Mouse (Mus musculus): ENCODE measurements around the gene 2210011C24Rik. TPM values are rescaled to one million over a fixed set of nuclear protein-coding genes. Genes with fewer than 3 reads are reported as not detected.

The 2210011C24Rik gene
- polyA plus RNA-seq, 1 experiment from 2014 or later: 0.47 TPM

DNA sequence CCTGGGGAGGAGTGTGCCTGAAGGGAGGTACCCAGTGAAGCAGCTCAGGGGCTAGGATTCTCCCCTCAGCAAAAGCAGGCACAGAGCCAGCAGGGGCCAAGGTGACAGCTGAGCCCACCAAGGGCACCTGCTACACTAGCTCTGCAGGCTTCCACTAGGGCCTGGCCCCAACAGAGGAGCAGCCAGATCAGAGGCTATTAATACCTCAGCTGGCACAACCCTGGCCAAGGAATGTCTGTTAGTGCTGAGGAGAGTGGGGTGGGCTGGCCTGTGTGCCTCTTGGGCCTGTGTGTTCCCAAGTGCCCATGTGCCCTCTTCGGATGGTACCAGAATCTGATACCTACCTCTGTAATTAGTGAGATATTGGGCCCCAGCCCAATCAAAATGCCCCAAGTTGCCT is 31.7 kb downstream of the 2210011C24Rik start:
- no peak for ATAC-seq (replicated peaks; ENCODE audit: low FRiP score)
- WGBS: 83% methylated on average over 1 of the region's 1 CpGs
- DNase-seq (ENCODE audit: low spot score): no peak
- Histone ChIP-seq H3K9me3 (ENCODE audit: control insufficient read depth, low read length) (no peaks in the 10 kb centered on the region), H3K4me2 (ENCODE audit: low read depth, low read length, severe bottlenecking) (no peak overlapping the region), H3K9ac (ENCODE audit: low read length) (no peak overlapping the region), H3K4me1 (replicated peaks; ENCODE audit: control insufficient read depth, insufficient read depth, low read length) (peaks cover 4% of the 10 kb centered on the region; the same call in 1 of the 2 replicates), H3K27ac (ENCODE audit: low read depth, low read length) (no peak overlapping the region), H3K36me3 (ENCODE audit: control insufficient read depth, insufficient read depth, low read length) (peaks cover 13% of the 10 kb centered on the region), H3K4me3 (ENCODE audit: low read depth, low read length) (no peak overlapping the region), H3K27me3 (ENCODE audit: control insufficient read depth, insufficient read depth, low read length) (no peaks in the 10 kb centered on the region)

DNA sequence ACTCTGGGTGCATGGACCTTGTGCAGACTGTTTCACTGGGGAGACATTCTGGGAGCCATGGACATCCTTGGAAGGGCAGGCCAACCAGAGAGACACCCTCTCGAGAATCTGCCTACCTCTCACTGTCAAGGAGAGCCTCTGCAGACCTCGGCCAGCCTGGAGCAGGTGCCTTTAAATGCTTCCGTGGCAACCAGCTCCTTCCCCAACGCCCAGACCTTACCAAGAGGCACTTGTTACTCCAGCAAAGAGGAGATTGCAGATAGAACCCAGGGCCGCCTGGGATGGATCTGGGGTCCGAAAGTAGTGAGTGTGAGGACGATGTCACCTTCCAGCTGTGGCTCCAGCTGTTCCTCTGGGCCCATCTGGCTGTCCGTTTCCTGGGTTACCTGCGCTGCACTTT is 33.8 kb downstream of the 2210011C24Rik start:
- Histone ChIP-seq H3K27me3 (ENCODE audit: control insufficient read depth, insufficient read depth, low read length) (no peaks in the 10 kb centered on the region), H3K4me3 (ENCODE audit: low read depth, low read length) (no peak overlapping the region), H3K9ac (ENCODE audit: low read length) (0 out of 2 replicates have a peak overlapping the region, but pooled peaks have one; percentile 6), H3K4me2 (ENCODE audit: low read depth, low read length, severe bottlenecking) (no peak overlapping the region), H3K36me3 (ENCODE audit: control insufficient read depth, insufficient read depth, low read length) (peaks cover 13% of the 10 kb centered on the region), H3K4me1 (replicated peaks; ENCODE audit: control insufficient read depth, insufficient read depth, low read length) (peaks cover 10% of the 10 kb centered on the region; the same call in 1 of the 2 replicates), H3K9me3 (ENCODE audit: control insufficient read depth, low read length) (no peaks in the 10 kb centered on the region), H3K27ac (ENCODE audit: low read depth, low read length) (no peak overlapping the region)
- no peak for ATAC-seq (replicated peaks; ENCODE audit: low FRiP score)
- WGBS: 78% methylated on average over 9 of the region's 9 CpGs
- no peak for DNase-seq (ENCODE audit: low spot score)

GRCm38 (mm10) chr8:83977646-83978045 is 34.3 kb downstream of the 2210011C24Rik start:
- peaks cover 13% of the 10 kb centered on the region for H3K36me3 ChIP-seq (ENCODE audit: control insufficient read depth, insufficient read depth, low read length)
- H3K4me1 ChIP-seq (replicated peaks; ENCODE audit: control insufficient read depth, insufficient read depth, low read length): peaks cover 10% of the 10 kb centered on the region; the same call in 1 of the 2 replicates
- ATAC-seq (replicated peaks; ENCODE audit: low FRiP score) (no peak), DNase-seq (ENCODE audit: low spot score) (no peak)
- H3K4me2 ChIP-seq (ENCODE audit: low read depth, low read length, severe bottlenecking): no peak overlapping the region
- H3K4me3 ChIP-seq (ENCODE audit: low read depth, low read length): no peak overlapping the region
- no peaks in the 10 kb centered on the region for H3K9me3 ChIP-seq (ENCODE audit: control insufficient read depth, low read length)
- no peak overlapping the region for H3K27ac ChIP-seq (ENCODE audit: low read depth, low read length)
- no peaks in the 10 kb centered on the region for H3K27me3 ChIP-seq (ENCODE audit: control insufficient read depth, insufficient read depth, low read length)
- 75% methylated on average over 6 of the region's 6 CpGs for WGBS
- no peak overlapping the region for H3K9ac ChIP-seq (ENCODE audit: low read length)

DNA sequence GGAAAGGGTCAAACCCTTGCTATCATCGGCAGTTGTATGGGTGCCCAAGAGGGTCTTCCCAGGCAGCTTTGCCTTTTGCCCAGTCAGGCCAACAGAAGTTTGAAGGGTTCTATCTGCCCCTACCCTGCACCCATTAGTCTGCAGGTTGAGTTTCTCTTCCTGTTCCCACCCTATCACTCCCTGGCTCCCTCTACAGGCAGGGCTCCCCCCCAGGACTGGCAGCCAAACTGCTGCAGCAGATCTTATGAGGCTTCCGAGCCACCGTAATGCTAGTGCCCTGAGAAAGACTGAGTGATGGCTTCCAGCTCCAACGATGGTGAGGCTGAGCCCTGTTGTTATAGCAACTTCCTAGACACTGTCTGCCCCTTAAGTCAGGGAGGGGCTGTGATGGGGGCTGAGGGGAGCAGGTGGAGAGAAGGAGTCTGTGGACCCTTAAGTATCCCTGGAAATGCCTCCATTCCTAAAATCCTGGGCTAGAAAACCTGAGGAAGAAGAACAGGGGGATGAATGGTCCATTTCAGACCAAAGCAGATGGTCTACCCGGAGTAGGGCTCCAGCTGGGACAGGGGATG is 35.1 kb downstream of the 2210011C24Rik start:
- Histone ChIP-seq H3K4me3 (ENCODE audit: low read depth, low read length) (no peak overlapping the region), H3K9ac (ENCODE audit: low read length) (no peak overlapping the region), H3K4me2 (ENCODE audit: low read depth, low read length, severe bottlenecking) (no peak overlapping the region)

GRCm38 (mm10) chr8:83976101-83976630 is 35.8 kb downstream of the 2210011C24Rik start:
- H3K27ac ChIP-seq (ENCODE audit: low read depth, low read length): no peak overlapping the region
- no peak for ATAC-seq (replicated peaks; ENCODE audit: low FRiP score)
- peaks cover 4% of the 10 kb centered on the region for H3K36me3 ChIP-seq (ENCODE audit: control insufficient read depth, insufficient read depth, low read length)
- 82% methylated on average over 4 of the region's 4 CpGs for WGBS
- H3K4me1 ChIP-seq (replicated peaks; ENCODE audit: control insufficient read depth, insufficient read depth, low read length): peaks cover 12% of the 10 kb centered on the region; the same call in 1 of the 2 replicates
- no peak overlapping the region for H3K4me3 ChIP-seq (ENCODE audit: low read depth, low read length)
- DNase-seq (ENCODE audit: low spot score): no peak
- no peaks in the 10 kb centered on the region for H3K9me3 ChIP-seq (ENCODE audit: control insufficient read depth, low read length)
- no peak overlapping the region for H3K4me2 ChIP-seq (ENCODE audit: low read depth, low read length, severe bottlenecking)
- H3K27me3 ChIP-seq (ENCODE audit: control insufficient read depth, insufficient read depth, low read length): no peaks in the 10 kb centered on the region
- no peak overlapping the region for H3K9ac ChIP-seq (ENCODE audit: low read length)

More for the DNA sequence above, 35.1 kb downstream of the 2210011C24Rik start:
- DNase-seq (ENCODE audit: low spot score): no peak
- peaks cover 10% of the 10 kb centered on the region for H3K36me3 ChIP-seq (ENCODE audit: control insufficient read depth, insufficient read depth, low read length)
- H3K9me3 ChIP-seq (ENCODE audit: control insufficient read depth, low read length): no peaks in the 10 kb centered on the region
- no peak for ATAC-seq (replicated peaks; ENCODE audit: low FRiP score)
- no peaks in the 10 kb centered on the region for H3K27me3 ChIP-seq (ENCODE audit: control insufficient read depth, insufficient read depth, low read length)
- WGBS: 89% methylated on average over 5 of the region's 5 CpGs
- no peak overlapping the region for H3K27ac ChIP-seq (ENCODE audit: low read depth, low read length)
- peaks cover 12% of the 10 kb centered on the region; the same call in 1 of the 2 replicates for H3K4me1 ChIP-seq (replicated peaks; ENCODE audit: control insufficient read depth, insufficient read depth, low read length)

DNA sequence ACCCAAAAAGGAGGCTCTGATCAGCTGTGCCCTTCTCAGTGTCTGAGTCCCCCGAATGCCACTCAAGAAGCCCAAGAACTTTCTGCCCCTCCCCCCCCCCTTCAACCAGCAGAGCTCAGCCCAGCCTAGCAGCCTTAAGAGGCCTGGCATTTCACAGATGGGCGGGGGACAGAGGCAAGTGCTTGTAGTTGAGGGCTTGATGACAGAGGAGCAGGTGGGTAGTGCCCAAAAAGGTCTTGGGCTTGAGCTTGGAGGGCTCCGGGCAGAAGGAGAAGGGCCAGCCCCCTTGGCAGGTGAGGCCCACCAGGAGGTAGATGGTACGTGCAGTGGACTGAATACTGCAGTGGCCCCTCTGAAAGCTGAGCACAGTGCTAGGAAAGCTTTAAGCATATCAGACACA is 37.5 kb downstream of the 2210011C24Rik start:
- H3K27me3 ChIP-seq (ENCODE audit: control insufficient read depth, insufficient read depth, low read length): no peaks in the 10 kb centered on the region
- peaks cover 12% of the 10 kb centered on the region; the same call in 1 of the 2 replicates for H3K4me1 ChIP-seq (replicated peaks; ENCODE audit: control insufficient read depth, insufficient read depth, low read length)
- DNase-seq (ENCODE audit: low spot score) (no peak), ATAC-seq (replicated peaks; ENCODE audit: low FRiP score) (no peak)
- no peak overlapping the region for H3K27ac ChIP-seq (ENCODE audit: low read depth, low read length)
- no peak overlapping the region for H3K4me3 ChIP-seq (ENCODE audit: low read depth, low read length)
- H3K36me3 ChIP-seq (ENCODE audit: control insufficient read depth, insufficient read depth, low read length): no peaks in the 10 kb centered on the region; the same call in 1 of the 2 replicates
- no peaks in the 10 kb centered on the region for H3K9me3 ChIP-seq (ENCODE audit: control insufficient read depth, low read length)
- no peak overlapping the region for H3K9ac ChIP-seq (ENCODE audit: low read length)
- no peak overlapping the region; the same call in 1 of the 2 replicates for H3K4me2 ChIP-seq (ENCODE audit: low read depth, low read length, severe bottlenecking)
- WGBS: 74% methylated on average over 4 of the region's 4 CpGs

GRCm38 (mm10) chr8:83973161-83974031 is 38.6 kb downstream of the 2210011C24Rik start:
- Histone ChIP-seq H3K4me1 (replicated peaks; ENCODE audit: control insufficient read depth, insufficient read depth, low read length) (peaks cover 12% of the 10 kb centered on the region; the same call in 1 of the 2 replicates), H3K9ac (ENCODE audit: low read length) (peak overlapping the region; percentile 84), H3K4me3 (ENCODE audit: low read depth, low read length) (peak overlapping the region; percentile 91), H3K9me3 (ENCODE audit: control insufficient read depth, low read length) (no peaks in the 10 kb centered on the region), H3K27ac (ENCODE audit: low read depth, low read length) (peak overlapping the region; percentile 57; the same call in 1 of the 2 replicates), H3K36me3 (ENCODE audit: control insufficient read depth, insufficient read depth, low read length) (no peaks in the 10 kb centered on the region; the same call in 1 of the 2 replicates), H3K4me2 (ENCODE audit: low read depth, low read length, severe bottlenecking) (peak overlapping the region; percentile 93), H3K27me3 (ENCODE audit: control insufficient read depth, insufficient read depth, low read length) (no peaks in the 10 kb centered on the region)
- 4% methylated on average over 37 of the region's 37 CpGs for WGBS
- ATAC-seq (replicated peaks; ENCODE audit: low FRiP score) (no peak; the same call in 1 of the 2 replicates), DNase-seq (ENCODE audit: low spot score) (peak; percentile 77)

Measured in forebrain, embryonic 11.5 days (tissue).